Mouse (Mus musculus) kidney, adult 2 months (tissue): ENCODE data around the gene Mtch2.

Source experiments
- CTCF ChIP-seq: fragments of 200-500 bp; conservative IDR thresholded peaks from 2 replicates; pipeline ENCODE4 v1.5.1; 2011; ENCODE audit warnings: low read depth, mild to moderate bottlenecking, control low read depth, low read length, moderate library complexity, mixed read lengths; ENCODE audit not compliant: insufficient read depth, insufficient read length
- POLR2A ChIP-seq: fragments of 200-500 bp; IDR thresholded peaks from one replicate; pipeline ENCODE4 v1.6.1; 2011; ENCODE audit warnings: low read depth, low read length, control low read depth

DNA sequence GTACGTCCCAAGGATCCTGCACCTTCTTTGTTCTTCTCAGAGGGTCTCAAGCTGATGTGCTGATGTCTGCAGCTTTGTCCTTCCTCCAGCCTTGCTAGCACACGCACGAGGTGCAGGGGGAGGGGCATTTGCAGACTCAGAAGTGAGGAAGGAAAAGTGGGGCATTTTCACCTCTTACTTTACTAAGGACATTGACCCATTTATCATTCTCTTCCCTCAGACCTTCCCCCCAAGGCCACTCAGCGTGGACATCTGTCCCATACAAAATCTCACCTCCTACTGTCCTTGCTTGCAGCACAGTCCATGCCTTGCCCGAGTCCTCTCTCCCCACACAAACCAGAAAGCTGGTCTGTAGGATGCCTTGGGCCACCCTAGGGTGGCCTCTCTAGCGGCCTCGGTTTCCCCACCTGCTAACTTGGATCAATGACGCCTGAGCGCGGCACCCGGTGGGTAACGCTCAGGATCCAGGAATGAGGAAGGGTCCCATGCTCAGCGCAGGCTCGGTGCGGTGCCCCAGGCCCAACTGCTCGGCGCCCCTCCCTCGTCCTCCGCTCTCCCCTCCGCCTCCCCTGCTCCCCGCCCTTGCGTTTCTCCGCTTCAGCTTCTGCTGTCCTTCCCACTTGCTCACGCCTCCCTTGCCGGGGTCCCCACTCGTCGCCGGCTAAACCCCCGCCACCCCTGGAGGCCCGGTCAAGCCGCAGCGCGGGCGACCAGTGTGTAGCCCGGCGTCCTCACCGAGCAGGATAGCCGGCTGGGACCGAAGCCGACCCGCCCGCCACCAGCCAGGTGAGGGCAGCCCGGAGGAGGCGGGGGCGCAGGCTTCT lies 38.5 kb downstream of the Mtch2 start, which contains the start of gene C1qtnf4:
- TF ChIP-seq CTCF (no peak), POLR2A (no peak)
